Mouse (Mus musculus) olfactory bulb, adult 2 months (tissue): Measurements from ENCODE around the gene Nrg3.

ENCODE experiments used
- CTCF ChIP-seq: fragments of 200-500 bp; IDR thresholded peaks from 2 replicates; pipeline ENCODE4 v1.5.1; 2012; ENCODE audit warnings: low read depth, mild to moderate bottlenecking, low read length, moderate library complexity; ENCODE audit not compliant: insufficient read depth
- POLR2A ChIP-seq: fragments of 200-500 bp; IDR thresholded peaks from 2 replicates; pipeline ENCODE4 v1.6.1; 2012; ENCODE audit warnings: mild to moderate bottlenecking, low read depth, low read length, moderate library complexity; ENCODE audit not compliant: insufficient read depth

DNA sequence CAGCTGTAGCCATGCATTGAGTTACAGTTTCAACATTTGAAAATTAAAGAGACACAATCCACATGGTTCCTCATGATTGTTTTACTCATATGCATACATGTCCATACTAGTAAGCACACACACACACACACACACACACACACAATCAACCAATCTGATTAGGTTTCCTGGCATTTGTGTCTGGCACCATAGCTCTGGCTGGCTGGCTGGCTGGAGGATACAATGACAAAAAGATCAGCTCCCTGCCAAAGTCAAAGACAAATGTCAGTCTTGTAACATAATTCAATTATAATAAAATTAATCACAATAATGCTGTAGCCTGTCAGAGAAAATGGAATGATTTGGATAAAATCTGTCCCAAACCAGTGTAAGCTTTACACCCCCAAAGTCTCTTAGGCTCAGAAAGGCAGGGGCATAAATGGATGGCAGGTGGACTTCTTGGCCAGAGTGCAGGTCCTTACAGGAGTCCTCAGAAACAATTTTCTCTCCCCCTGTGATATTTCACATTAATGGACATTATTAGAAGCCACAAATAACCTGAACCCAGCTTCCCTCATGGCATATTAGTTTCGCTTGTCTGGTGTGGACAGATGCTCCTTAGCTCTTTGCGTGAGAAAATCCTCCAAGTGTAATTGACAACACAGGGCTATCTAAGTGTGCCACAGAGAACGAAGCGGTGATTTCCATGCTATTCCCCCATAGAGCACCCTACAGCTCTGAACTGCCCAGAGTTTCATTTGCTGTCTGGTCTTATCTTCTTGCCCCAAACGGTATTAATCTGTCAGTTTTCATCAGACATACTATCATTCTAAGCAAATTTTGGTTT lies 697.4 kb downstream of the Nrg3 start:
- no peak for TF ChIP-seq CTCF
- no peak for TF ChIP-seq POLR2A
